Mouse (Mus musculus) retina, postnatal 7 days (tissue): ENCODE measurements around the gene Cacna1c.

Experiments
- DNase-seq: peaks from one replicate; pipeline ENCODE4 v3.0.0-alpha.2; 2012; ENCODE audit warnings: low read depth, low spot score

Cacna1c gene

GRCm38 (mm10) chr6:118963283-118963682 is 232.9 kb downstream of the Cacna1c start:
- DNase-seq, result no peak

- DNase-seq, result no peak
Measured at GRCm38 (mm10) chr6:118958529-118958928, 237.7 kb downstream of the Cacna1c start.

- DNase-seq, result no peak
Measured at GRCm38 (mm10) chr6:118956234-118956633, 240.0 kb downstream of the Cacna1c start.

GRCm38 (mm10) chr6:118955777-118956176 is 240.4 kb downstream of the Cacna1c start:
- DNase-seq, result no peak

- no peak for DNase-seq
Measured at GRCm38 (mm10) chr6:118954988-118955554, 241.1 kb downstream of the Cacna1c start.

GRCm38 (mm10) chr6:118952377-118952776 is 243.8 kb downstream of the Cacna1c start:
- no peak for DNase-seq

- no peak for DNase-seq
Measured at GRCm38 (mm10) chr6:118950190-118950589, 246.0 kb downstream of the Cacna1c start.

GRCm38 (mm10) chr6:118947286-118947685 is 248.9 kb downstream of the Cacna1c start:
- no peak for DNase-seq

GRCm38 (mm10) chr6:118946660-118947059 is 249.6 kb downstream of the Cacna1c start:
- DNase-seq, result no peak

GRCm38 (mm10) chr6:118944093-118944492 is 252.1 kb downstream of the Cacna1c start:
- no peak for DNase-seq

- DNase-seq, result no peak
Measured at GRCm38 (mm10) chr6:118941816-118942215, 254.4 kb downstream of the Cacna1c start.

- DNase-seq, result no peak
Measured at GRCm38 (mm10) chr6:118941036-118941435, 255.2 kb downstream of the Cacna1c start.

- DNase-seq, result no peak
Measured at GRCm38 (mm10) chr6:118939626-118940025, 256.6 kb downstream of the Cacna1c start.

- no peak for DNase-seq
Measured at GRCm38 (mm10) chr6:118938386-118939096, 257.7 kb downstream of the Cacna1c start.

- DNase-seq, result no peak
Measured at GRCm38 (mm10) chr6:118937536-118937935, 258.7 kb downstream of the Cacna1c start.

GRCm38 (mm10) chr6:118935520-118936415 is 260.4 kb downstream of the Cacna1c start:
- DNase-seq, result no peak

- no peak for DNase-seq
Measured at GRCm38 (mm10) chr6:118934243-118934902, 261.8 kb downstream of the Cacna1c start.

- no peak for DNase-seq
Measured at GRCm38 (mm10) chr6:118933017-118933594, 263.1 kb downstream of the Cacna1c start.

- no peak for DNase-seq
Measured at GRCm38 (mm10) chr6:118932002-118932700, 264.1 kb downstream of the Cacna1c start.

- DNase-seq, result no peak
Measured at GRCm38 (mm10) chr6:118926669-118927068, 269.5 kb downstream of the Cacna1c start.

- DNase-seq, result no peak
Measured at GRCm38 (mm10) chr6:118924426-118924825, 271.8 kb downstream of the Cacna1c start.
